Mouse (Mus musculus) liver, embryonic 14.5 days (tissue): ENCODE data around the gene Cyb561d2. TPM values are rescaled to one million over a fixed set of nuclear protein-coding genes. Genes with fewer than 3 reads are reported as not detected.

Experiments used
- ATAC-seq: fragments of 200-750 bp; cut with Nextera tagmentation; 2 replicates; pipeline ENCODE4 v1.8.0; 2017; ENCODE audit warnings: moderate number of reproducible peaks, mild to moderate bottlenecking, moderate library complexity; ENCODE audit not compliant: insufficient read depth
- DNase-seq, 3 experiments: peaks; one replicate each; pipeline ENCODE4 v3.0.0-alpha.2; 2012 to 2013; ENCODE audit warnings: low read depth in 3 of 3, low spot score in 3 of 3
- H3K27ac ChIP-seq: fragments of 300-500 bp; sonication (generic); 2 replicates; pipeline ENCODE4 v1.5.1; 2014; ENCODE audit warnings: moderate library complexity, mild to moderate bottlenecking, control low read depth, inconsistent platforms
- H3K27me3 ChIP-seq: fragments of 300-500 bp; sonication (generic); 2 replicates; pipeline ENCODE4 v1.6.1; 2014; ENCODE audit warnings: mild to moderate bottlenecking, low read length, moderate library complexity; ENCODE audit not compliant: control insufficient read depth, insufficient read depth
- H3K36me3 ChIP-seq: fragments of 300-500 bp; sonication (generic); replicated peaks from 2 replicates; pipeline ENCODE4 v1.6.1; 2014; ENCODE audit warnings: low read depth; ENCODE audit not compliant: control insufficient read depth, insufficient read depth
- H3K4me1 ChIP-seq, 2 experiments: fragments of 200-500 bp in 1 of 2; fragments of 300-500 bp in 1 of 2; sonication (generic) in 1 of 2; replicated peaks; 2 replicates each; pipeline ENCODE4 v1.6.1; 2012 to 2014; ENCODE audit warnings: antibody characterized with exemption in 1 of 2, inconsistent platforms in 1 of 2, low read length in 1 of 2; ENCODE audit not compliant: control insufficient read depth in 2 of 2, insufficient read depth in 2 of 2
- H3K4me2 ChIP-seq: fragments of 300-500 bp; sonication (generic); 2 replicates; pipeline ENCODE4 v1.6.1; 2014; ENCODE audit warnings: low read depth, mild to moderate bottlenecking, control low read depth, moderate library complexity
- H3K4me3 ChIP-seq, 2 experiments: fragments of 200-500 bp in 1 of 2; fragments of 300-500 bp in 1 of 2; sonication (generic) in 1 of 2; 2 replicates each; pipeline ENCODE4 v1.5.1; 2012 to 2014; ENCODE audit warnings: low read depth in 2 of 2, low read length in 2 of 2, mild to moderate bottlenecking in 2 of 2, control low read depth in 1 of 2, inconsistent platforms in 1 of 2, moderate library complexity in 1 of 2; ENCODE audit not compliant: insufficient read depth in 1 of 2
- H3K9ac ChIP-seq: fragments of 300-500 bp; sonication (generic); replicated peaks from 2 replicates; pipeline ENCODE4 v1.6.1; 2014; ENCODE audit warnings: mild to moderate bottlenecking, control low read depth, moderate library complexity
- H3K9me3 ChIP-seq: fragments of 300-500 bp; sonication (generic); 2 replicates; pipeline ENCODE4 v1.6.1; 2016; ENCODE audit warnings: low read length, mixed read lengths; ENCODE audit not compliant: control insufficient read depth
- CTCF ChIP-seq: IDR thresholded peaks from 2 replicates; pipeline ENCODE4 v1.5.1; 2016; ENCODE audit warnings: antibody characterized with exemption, low read depth, control low read depth
- EP300 ChIP-seq: IDR thresholded peaks from 2 replicates; pipeline ENCODE4 v1.6.1; 2016; ENCODE audit warnings: antibody characterized with exemption, low read depth
- WGBS: fragments of 180-500 bp; shearing (Covaris S2); extraction: QIAGEN DNeasy Blood & Tissue Kit; methylation state at CpG from one replicate; pipeline ENCODE4 v1.1.7; 2014; ENCODE audit not compliant: insufficient replicate concordance; 5-methylcytosine and 5-hydroxymethylcytosine counted together
- polyA plus RNA-seq, 2 experiments: library from polyadenylated mRNA; depleted of rRNA in 1 of 2; stranded (reverse) in 1 of 2; unstranded in 1 of 2; fragments of >200 nt; fragmentation: Nextera tagmentation in 1 of 2; extraction: Ambion mirVana in 1 of 2; gene quantifications; 2 replicates each; pipeline versions ENCODE4 v1.2.1 to v1.2.3; 2012 to 2014

Cyb561d2 gene
- polyA plus RNA-seq (2012; rRNA removed) (9.8 and 12.1 TPM in 2 replicates), polyA plus RNA-seq (2014; fragmentation: Nextera tagmentation; extraction: Ambion mirVana) (14.1 and 14.3 TPM in 2 replicates)

DNA sequence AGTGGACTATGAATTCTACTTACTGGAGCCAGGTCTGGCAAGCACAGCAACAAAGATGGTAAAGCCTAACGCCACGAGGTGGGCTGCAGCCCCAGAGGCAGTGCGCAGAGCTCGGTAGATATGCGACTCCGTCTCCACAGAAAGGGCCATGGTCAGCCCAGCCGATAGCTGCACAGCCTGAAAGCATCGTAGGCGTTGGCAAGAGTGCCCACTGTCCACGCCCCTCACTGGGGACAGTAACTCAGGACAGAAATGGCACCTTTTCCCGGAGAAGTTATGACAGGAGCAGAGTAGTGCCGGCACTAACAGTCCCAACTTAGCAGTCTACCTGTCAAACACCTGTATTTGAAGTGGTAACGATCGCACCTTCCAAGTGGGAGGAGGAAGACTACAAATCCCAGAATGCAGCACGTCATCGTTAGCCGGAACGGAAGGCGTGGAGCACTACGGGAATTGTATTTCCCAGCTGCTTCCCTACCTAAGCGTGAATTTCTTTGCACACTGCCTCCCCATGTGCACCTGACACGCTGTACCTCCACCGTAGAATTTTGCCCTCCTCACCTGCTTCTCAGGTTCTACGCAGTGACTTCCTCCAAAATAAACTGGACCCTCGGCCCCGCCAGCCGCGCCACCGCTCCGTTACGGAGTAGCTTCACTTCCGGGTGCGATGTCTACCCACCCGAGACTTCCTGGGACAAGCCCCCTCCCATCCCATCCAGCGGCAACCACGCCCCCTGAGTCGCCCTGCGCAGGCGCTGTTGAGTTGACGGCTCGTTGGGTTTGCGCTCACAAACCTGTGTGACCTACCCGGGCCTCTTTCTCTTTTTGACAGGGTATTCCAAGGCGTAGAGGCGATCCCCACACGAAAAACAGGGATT, at the start of gene Cyb561d2, which contains the start of gene Nprl2:
Gene Cyb561d2, minus strand, starts transcription at position 720 of the 878 bp plus-strand sequence.
Gene Nprl2, plus strand, starts transcription at position 753 of the 878 bp plus-strand sequence.
- Histone ChIP-seq H3K27ac (peak within 1 kb of the TSS; percentile 26), H3K9me3 (no peaks in the 10 kb centered on the region), H3K4me3 (peak within 1 kb of the TSS; percentile 67 to 96), H3K36me3 (peaks cover 27% of the 10 kb centered on the region), H3K9ac (peak within 1 kb of the TSS; percentile 83), H3K27me3 (no peaks in the 10 kb centered on the region), H3K4me2 (peak within 1 kb of the TSS; percentile 98), H3K4me1 (peaks cover 6 to 16% of the 10 kb centered on the region in 2 experiments)
- WGBS: under 1% methylated on average over 46 of the region's 46 CpGs
- ATAC-seq: peak; percentile 82
- peak; percentile 77 to 84 (median 77) for DNase-seq
- TF ChIP-seq CTCF (no peak), EP300 (no peak)

DNA sequence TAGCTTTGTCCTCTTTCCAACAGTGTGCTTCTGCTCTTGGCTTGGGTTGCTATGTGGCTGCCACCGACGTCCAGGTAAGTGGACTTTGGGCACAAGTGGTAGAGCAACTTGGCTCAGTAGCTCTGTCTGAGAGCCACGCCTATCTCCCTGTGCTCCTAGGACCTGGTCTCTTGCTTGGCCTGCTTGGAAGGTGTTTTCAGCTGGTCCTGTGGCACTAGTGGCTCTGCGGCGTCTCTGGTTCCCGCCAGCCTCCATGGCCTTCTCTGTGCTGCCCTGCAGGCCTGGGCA, 48.7 kb upstream of the Cyb561d2 start:
- no peak for TF ChIP-seq CTCF
- TF ChIP-seq EP300: no peak
- Histone ChIP-seq H3K27ac (peak overlapping the region; percentile 97), H3K4me1 (peaks cover 24 to 28% of the 10 kb centered on the region in 2 experiments), H3K4me2 (peak overlapping the region; percentile 97), H3K27me3 (no peaks in the 10 kb centered on the region), H3K9me3 (no peaks in the 10 kb centered on the region), H3K36me3 (peaks cover 62% of the 10 kb centered on the region), H3K9ac (peak overlapping the region; percentile 90; the same call in 1 of the 2 replicates), H3K4me3 (peak overlapping the region; percentile 83 to 98; a peak in 3 of 4 replicates)
- DNase-seq (no peak), ATAC-seq (no peak)
- 88% methylated on average over 6 of the region's 6 CpGs for WGBS

DNA sequence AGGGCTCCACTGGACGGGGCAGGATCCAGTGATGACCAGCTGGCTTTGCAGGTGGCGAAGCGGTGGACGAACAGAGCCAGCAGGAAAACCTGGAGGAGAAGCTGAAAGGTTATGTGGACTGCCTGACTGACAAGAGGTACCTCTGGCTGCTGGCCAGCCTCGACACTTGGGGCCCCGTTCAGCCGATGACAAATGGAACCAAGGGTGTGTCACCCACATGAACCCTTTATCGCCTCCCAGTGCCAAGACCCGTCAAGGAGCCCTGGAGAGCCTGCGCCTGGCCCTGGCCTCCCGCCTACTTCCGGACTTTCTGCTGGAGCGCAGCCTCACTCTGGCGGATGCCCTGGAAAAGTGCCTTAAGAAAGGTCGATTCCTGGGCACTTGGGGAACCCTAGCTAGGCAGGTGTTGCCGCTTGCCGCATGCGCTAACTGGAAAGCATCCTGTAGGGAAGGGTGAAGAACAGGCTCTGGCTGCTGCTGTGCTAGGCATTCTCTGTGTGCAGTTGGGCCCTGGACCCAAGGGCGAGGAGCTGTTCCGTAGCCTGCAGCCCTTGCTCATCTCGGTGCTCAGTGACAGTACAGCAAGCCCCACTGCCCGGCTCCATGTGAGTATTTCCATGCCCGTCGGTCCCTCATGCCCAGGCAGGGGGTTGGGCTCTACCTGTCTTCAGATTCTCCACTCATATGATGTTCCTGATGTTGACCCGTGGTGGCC, 48.2 kb upstream of the Cyb561d2 start:
- Histone ChIP-seq H3K9ac (peak overlapping the region; percentile 90), H3K4me2 (peak overlapping the region; percentile 97), H3K27me3 (no peaks in the 10 kb centered on the region), H3K27ac (peak overlapping the region; percentile 97), H3K9me3 (no peaks in the 10 kb centered on the region), H3K36me3 (peaks cover 62% of the 10 kb centered on the region), H3K4me3 (peak overlapping the region; percentile 83 to 98), H3K4me1 (peaks cover 24 to 28% of the 10 kb centered on the region in 2 experiments)
- TF ChIP-seq EP300: no peak
- TF ChIP-seq CTCF: peak; percentile 63
- DNase-seq (peak in 2 of 3 experiments; percentile 63 to 68), ATAC-seq (peak; percentile 6; the same call in 1 of the 2 replicates)
- 59% methylated on average over 25 of the region's 25 CpGs for WGBS

DNA sequence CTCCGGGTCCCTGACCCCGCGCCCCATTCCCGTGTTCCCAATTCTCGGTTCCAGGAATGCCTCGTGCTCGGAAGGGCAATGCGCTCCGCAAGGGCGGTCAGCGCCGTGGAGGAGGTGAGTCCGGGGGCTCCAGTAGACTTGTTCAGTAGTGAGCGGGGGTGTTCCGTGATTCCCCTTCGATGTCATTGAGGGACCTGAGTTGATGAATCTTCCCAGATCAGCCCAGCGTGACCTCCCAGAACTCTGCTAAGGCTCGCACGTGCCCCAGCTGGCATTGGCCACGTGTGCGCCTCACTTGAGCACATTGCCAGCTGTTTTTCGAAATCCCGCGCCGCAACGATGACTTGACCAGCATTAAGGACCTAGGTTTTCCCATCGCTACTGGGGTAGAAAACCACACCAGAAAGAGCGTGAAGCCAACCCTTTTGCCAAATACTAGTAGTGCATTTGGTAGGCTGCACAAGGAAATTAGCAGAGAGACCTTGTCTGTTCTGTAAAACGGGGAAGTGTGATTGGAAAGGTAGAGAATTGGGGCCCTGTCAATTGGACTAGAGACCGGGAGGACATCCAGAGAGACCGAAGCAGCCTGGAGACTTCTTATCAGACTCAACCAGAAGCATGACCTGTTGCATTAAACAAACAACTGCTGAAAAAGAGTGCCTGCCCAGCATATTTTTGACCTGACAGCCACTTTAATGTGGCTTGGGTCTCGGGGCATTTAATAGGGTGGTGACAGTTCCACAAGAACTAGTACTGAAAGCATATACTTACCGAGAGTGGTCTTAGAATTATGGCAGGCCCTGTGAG, 46.0 kb upstream of the Cyb561d2 start:
- H3K9ac ChIP-seq: peak overlapping the region; percentile 90
- WGBS: under 1% methylated on average over 33 of the region's 33 CpGs
- TF ChIP-seq EP300 (peak; percentile 72), CTCF (no peak)
- peak; percentile 21 for ATAC-seq
- no peaks in the 10 kb centered on the region for H3K27me3 ChIP-seq
- peaks cover 44% of the 10 kb centered on the region for H3K36me3 ChIP-seq
- H3K9me3 ChIP-seq: no peaks in the 10 kb centered on the region
- H3K4me3 ChIP-seq: peak overlapping the region; percentile 83 to 98
- peaks cover 24 to 28% of the 10 kb centered on the region in 2 experiments for H3K4me1 ChIP-seq
- peak overlapping the region; percentile 97 for H3K4me2 ChIP-seq
- DNase-seq: peak; percentile 73 to 79 (median 77)
- H3K27ac ChIP-seq: peak overlapping the region; percentile 97
